Mouse (Mus musculus) bone marrow macrophage, adult 2 months (primary cell): Measurements from ENCODE around the gene Adra1b.

Experiments
- CTCF ChIP-seq: IDR thresholded peaks from 2 replicates; pipeline ENCODE4 v1.5.1; 2012; ENCODE audit warnings: low read depth, mild to moderate bottlenecking, low read length, moderate library complexity
- POLR2A ChIP-seq: IDR thresholded peaks from 2 replicates; pipeline ENCODE4 v1.6.1; 2012; ENCODE audit warnings: mild to moderate bottlenecking, low read depth, low read length, borderline replicate concordance

DNA sequence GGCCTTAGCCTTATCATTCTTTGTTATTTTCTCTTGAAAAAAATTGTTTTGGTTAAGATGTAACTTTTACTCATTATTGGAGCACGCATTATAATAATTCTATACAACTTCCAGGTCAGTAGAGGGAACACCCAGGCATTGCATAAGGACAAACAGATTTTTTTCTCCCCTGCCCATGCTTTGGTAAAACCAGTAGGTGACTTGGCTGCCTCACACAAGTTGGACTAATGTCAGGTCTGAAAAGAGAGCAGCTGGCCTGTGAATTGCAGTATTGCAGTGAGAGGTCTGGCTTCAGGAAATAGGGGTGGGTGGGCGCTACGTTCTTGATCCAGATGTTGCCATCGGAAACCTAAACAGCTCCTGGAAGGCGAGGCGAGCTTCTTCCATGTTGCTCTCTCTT is 10.6 kb upstream of the Adra1b start:
- TF ChIP-seq CTCF (no peak), POLR2A (no peak)
